Mouse (Mus musculus): Measurements from ENCODE around the gene Tmem53.

DNA sequence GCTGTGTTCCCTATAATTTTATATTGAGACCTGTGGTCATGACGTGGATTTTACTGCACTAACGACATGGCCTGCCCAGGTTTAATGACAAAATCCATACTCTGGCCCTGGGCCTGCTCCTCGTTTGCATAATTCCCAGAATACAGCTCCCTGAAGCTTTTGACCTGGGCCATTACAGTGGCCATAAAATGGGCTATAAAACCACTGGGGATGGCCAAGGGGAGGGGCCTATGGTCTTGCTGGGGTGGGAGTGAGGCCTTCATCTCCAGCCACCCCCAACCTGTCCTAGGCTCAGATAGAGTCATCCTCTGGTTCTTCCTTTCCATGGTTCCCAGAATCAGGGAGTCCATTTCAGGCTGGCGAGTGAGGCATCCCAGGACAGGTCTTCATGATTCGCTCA is 60.1 kb downstream of the Tmem53 start:
- TF ChIP-seq CTCF (IDR thresholded peaks at IDR 0.05; ENCODE audit: extremely low read depth, insufficient read length, insufficient replicate concordance, low read depth, low read length) (no peak), POLR2A (IDR thresholded peaks at IDR 0.05; ENCODE audit: low read depth, low read length) (no peak)
